Mouse (Mus musculus): ENCODE results near the gene Rnf187. TPM values are rescaled to one million over a fixed set of nuclear protein-coding genes. Genes with fewer than 3 reads are reported as not detected.

The Rnf187 gene
- total RNA-seq, 1 experiment from 2014 or later: 107 TPM

DNA sequence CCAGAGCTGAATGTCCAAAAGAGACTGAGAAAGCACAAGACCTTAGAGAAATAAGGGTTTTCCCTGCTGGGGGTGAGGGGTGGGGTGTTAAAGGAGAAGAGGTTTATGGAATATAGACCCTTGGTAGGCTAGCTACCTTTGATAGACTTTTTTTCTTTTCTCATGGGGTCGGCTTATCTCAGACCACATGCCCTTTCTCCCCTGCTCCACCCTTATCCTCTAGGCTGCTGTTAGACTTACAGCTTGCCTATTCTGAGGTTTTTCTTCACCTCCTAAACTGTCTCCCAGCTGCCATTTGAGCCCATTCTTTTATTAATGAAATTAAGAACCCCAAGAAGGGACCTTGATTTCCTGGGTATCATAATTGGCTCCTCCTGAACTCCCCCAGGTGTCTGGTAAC lies 24.9 kb downstream of the Rnf187 start:
- ATAC-seq (replicated peaks; ENCODE audit: low read depth, poor library complexity, severe bottlenecking): no peak

DNA sequence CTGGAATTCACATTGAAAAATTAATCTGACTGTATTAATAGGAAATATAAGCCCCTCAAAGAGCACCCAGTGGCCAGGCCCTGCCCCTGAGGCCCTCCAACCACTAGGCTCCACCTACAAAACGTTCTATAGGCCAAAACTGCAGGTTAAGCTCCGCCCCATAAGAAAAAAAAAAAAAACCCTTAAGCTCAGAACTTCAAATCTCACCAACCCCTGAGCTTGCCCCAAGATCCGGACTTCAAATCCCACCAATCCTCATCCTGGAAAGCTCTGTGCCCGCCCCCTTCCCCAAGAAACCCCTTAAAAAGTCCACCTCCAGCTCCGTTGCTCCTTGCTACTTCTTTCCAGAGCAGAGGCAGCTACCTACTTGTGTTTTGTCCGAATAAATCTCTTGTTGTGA lies 33.9 kb downstream of the Rnf187 start:
- peak; percentile 26; the same call in 1 of the 2 replicates for ATAC-seq (replicated peaks; ENCODE audit: low read depth, poor library complexity, severe bottlenecking)

DNA sequence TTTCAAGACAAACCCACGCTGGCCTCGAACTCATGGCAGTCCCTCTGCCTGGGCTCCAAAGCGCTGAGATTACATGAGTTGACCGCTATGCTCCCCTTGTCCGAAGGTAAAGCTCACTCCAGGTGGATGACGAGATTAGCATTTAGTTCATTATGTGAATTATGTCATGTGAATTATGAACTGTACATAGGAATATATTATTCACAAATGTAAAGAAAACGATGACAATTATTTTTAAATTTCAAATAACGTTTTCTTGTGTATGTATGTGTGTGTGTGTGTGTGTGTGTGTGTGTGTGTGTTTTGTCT lies 34.4 kb downstream of the Rnf187 start:
- no peak; the same call in 1 of the 2 replicates for ATAC-seq (replicated peaks; ENCODE audit: low read depth, poor library complexity, severe bottlenecking)

DNA sequence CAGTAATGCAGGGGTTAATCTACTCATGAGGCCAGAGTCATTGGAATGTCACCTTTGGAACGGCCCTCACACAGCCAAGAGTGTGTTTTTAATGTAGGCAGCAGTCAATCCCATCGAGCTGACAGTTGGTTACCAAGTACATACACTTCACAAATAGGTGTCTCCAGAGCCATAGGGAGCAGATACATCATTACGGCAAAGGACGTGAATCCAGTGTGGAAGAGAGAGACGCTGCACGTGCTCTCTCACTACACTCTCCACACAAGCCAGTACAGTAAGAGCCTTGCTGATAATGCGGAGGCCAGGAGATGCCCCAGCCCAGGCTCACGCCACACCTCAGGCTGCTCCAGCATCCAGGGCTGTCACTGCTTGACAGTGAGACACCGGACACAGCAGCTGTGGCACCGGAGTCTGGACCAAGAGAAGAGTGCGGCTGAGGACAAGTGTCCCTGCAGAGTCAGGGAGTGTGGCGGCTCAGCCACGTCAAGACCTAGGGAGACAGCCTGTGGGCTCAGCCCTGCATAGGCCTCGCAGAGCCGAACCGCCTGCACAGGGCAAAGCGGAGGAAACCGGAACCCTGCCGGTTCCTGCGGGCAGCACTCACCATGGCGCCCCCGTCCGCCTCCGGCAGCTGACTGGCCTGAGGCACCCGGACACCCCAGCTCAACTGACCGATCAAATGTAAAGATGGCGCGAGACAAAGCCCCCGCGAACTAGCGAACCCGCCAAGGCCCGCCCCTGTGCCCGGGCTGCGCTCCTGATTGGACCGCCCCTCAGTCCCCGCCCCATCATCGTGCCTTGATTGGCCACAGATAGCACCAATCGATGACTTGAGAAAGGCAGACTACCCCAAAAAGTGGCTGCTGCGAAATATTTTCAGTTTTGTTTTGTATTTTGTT lies 35.0 kb downstream of the Rnf187 start, which contains the start of gene Zfp39:
Gene Zfp39 (minus strand): TSS at position 715 of the 899 bp plus-strand sequence.
- ATAC-seq (replicated peaks; ENCODE audit: low read depth, poor library complexity, severe bottlenecking): peak; percentile 94

DNA sequence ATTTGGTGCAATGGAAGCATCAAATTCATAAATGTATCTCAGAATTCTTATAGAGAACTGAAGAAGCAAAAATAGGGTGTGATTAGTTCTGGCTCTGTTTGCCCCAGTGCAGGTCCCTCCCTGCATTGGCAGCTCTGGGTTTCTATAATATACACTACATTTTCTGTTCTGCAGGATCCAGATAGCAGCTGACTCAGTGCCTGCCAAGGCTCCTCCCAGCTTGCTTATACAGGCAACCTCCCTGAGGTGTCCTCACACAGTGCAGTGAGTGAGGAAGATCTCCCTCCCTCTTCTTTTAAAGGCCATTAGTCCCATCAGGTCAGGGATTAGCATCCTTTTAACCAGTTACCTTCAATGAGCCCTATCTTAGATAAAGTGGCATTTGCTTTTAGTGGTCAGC lies 37.6 kb downstream of the Rnf187 start:
- no peak for ATAC-seq (replicated peaks; ENCODE audit: low read depth, poor library complexity, severe bottlenecking)

DNA sequence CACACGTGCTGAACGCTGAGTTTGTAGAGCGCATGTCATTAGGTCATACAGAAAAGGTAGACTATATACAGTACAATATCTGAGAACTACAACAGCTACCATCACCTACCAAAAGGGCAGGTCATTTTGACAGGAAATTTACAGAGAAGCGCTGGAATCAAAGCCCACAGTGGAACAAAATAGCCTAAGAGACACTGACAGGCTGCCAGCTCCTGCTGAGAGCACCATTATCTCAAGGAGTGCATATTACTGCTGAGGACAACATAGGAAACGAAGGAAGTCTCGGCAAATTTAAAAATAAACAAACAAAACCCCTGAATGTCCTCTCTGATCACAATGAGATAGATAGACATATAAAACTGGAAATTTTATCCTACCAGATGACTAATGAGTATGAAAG lies 41.2 kb downstream of the Rnf187 start:
- no peak for ATAC-seq (replicated peaks; ENCODE audit: low read depth, poor library complexity, severe bottlenecking)

DNA sequence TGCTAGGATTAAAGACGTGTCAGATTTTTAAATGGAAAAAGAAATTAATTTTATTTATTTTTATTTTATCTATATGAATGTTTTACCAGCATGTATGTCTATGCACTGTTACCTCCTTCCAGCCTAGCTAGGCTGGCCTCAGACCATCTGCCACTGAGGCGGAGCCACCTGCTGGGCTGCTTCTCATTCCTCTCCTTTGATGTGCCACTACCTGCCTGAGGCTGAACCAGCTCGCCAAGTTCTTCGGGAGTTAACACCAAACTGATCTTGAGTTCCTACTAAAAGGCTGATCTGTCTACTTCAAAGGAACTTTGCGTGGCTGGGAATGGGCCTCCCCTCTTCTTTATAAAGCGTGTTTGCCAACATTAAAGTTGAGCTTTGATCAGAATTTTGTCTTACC lies 44.3 kb downstream of the Rnf187 start:
- no peak for ATAC-seq (replicated peaks; ENCODE audit: low read depth, poor library complexity, severe bottlenecking)

DNA sequence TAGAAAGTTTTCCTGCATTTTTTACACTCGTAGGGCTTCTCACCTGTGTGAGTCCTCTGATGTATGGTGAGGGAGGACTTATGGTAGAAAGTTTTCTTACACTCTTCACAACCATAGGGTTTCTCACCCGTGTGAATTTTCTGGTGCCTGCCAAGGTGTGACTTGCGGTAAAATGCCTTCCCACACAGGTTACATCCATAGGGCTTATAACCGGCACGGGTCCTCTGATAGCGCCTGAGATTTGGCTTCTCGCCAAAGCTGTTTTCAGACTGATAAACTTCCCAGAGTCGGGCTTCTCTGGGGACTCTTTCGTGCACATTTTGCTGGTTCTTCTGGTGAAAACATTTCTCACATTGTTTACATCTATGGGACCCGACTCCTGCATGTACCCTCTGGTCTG lies 48.2 kb downstream of the Rnf187 start:
- no peak for ATAC-seq (replicated peaks; ENCODE audit: low read depth, poor library complexity, severe bottlenecking)

DNA sequence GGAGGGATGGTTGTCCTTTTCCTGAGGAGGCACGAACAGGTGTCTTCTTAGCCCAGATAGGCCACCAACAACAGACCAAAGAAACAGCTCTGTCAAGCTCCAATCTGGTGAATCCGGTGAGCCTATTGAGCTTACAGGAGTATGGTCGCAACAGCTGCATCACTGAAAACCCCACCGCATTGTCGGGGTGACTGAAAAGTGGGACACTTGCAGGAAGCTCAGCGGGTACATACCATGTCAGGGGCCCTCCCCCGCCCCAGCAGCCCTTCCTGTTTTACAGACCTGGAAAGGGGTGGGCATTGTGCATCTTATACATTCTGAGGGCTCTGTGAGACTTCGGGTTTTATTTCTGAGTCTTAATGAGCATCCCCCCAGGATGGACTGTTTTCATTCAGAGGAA lies 55.0 kb downstream of the Rnf187 start:
- no peak for ATAC-seq (replicated peaks; ENCODE audit: low read depth, poor library complexity, severe bottlenecking)

Other genes starting within 250 kb of the Rnf187 start
- not detected in 2 replicates for gene Olfr319, start 239.8 kb downstream of the Rnf187 start, total RNA-seq (2017)
- not detected in 2 replicates for gene Olfr318, start 214.9 kb downstream of the Rnf187 start, total RNA-seq (2017)
- not detected in 2 replicates for gene Olfr317, start 199.7 kb downstream of the Rnf187 start, total RNA-seq (2017)
- not detected in 2 replicates for gene Olfr316, start 186.2 kb downstream of the Rnf187 start, total RNA-seq (2017)
- not detected in 2 replicates for gene Olfr315, start 165.7 kb downstream of the Rnf187 start, total RNA-seq (2017)
- not detected in 2 replicates for gene Olfr314, start 156.0 kb downstream of the Rnf187 start, total RNA-seq (2017)
- gene Fam183b, start 137.0 kb downstream of the Rnf187 start, total RNA-seq (2017): not detected in 2 replicates
- gene Olfr313, start 123.9 kb downstream of the Rnf187 start, total RNA-seq (2017): not detected in 2 replicates
- not detected in 2 replicates for gene Olfr312, start 109.7 kb downstream of the Rnf187 start, total RNA-seq (2017)
- not detected in 2 replicates for gene Olfr311, start 99.7 kb downstream of the Rnf187 start, total RNA-seq (2017)
- 1.8 and 2.0 TPM in 2 replicates for gene Gm12258, start 91.8 kb downstream of the Rnf187 start, total RNA-seq (2017)
- gene 2810021J22Rik, start 71.7 kb downstream of the Rnf187 start, total RNA-seq (2017): 4.7 and 11.1 TPM in 2 replicates
- 14.6 and 16.4 TPM in 2 replicates for gene Zfp39, start 34.7 kb downstream of the Rnf187 start, total RNA-seq (2017)
- gene Btnl10, start 21.0 kb downstream of the Rnf187 start, total RNA-seq (2017): 3.8 and 5.9 TPM in 2 replicates
- gene Hist3h2ba, start 10.0 kb upstream of the Rnf187 start, total RNA-seq (2017): 12.7 and 17.8 TPM in 2 replicates
- gene Hist3h2a, start 15.8 kb upstream of the Rnf187 start, total RNA-seq (2017): 215 and 229 TPM in 2 replicates
- gene Trim17, start 15.8 kb upstream of the Rnf187 start, total RNA-seq (2017): not detected in 2 replicates
- 14.8 and 16.9 TPM in 2 replicates for gene Trim11, start 39.2 kb upstream of the Rnf187 start, total RNA-seq (2017)
- 0.19 TPM in 1 of 2 replicates, not detected in the other for gene Obscn, start 197.5 kb upstream of the Rnf187 start, total RNA-seq (2017)
- gene Iba57, start 224.8 kb upstream of the Rnf187 start, total RNA-seq (2017): 3.3 and 6.1 TPM in 2 replicates
- not detected in 2 replicates for gene Gjc2, start 244.3 kb upstream of the Rnf187 start, total RNA-seq (2017)